Mouse (Mus musculus) cerebellum, adult 18-20 months (tissue): ENCODE measurements around the gene Ndufb10.

Source experiments
- DNase-seq, 2 experiments: peaks; one replicate each; pipeline ENCODE4 v3.0.0; 2021

Ndufb10 gene

GRCm38 (mm10) chr17:24724184-24724583, at the start of gene Ndufb10:
Gene Ndufb10 (minus strand): TSS chr17:24724478.
- peak; percentile 93 to 99 for DNase-seq

DNA sequence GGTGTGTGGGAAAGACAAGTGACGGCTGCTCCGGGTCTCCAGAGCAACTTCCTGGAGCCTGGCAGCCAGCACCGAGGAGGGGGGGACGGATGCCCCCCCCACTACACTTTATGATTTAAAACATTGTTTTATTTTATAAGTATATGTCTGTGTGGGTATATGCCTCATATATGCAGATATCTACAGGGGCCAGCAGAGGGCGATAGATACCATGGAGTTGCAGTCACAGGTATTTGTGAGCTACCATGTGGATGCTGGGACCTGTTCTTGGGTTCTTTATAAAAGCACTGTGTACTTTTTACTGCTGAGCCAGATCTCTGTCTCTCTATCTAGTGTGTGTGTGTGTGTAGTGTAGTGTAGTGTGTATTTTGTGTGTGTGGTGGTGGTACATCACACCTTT, 49.0 kb upstream of the Ndufb10 start:
- DNase-seq, result no peak

DNA sequence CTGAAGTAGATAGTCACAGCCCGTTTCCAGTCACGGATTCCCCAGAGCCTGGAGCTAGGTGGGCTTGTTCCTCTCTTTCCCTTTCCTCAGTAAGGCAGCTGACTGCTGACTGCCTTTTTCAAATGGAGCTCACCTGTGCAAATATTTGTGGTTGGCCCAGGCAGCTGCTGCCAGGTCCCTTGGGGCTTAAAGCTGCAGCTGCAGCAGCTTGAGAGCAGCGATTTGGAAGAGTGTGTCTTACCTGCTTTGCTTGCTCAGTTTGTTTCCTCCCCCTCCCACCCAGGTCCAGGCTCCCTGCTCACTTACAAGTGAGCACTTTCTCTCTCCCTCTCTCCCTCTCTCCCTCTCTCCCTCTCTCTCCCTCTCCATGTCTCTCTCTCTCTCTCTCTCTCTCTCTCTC, 44.9 kb upstream of the Ndufb10 start:
- no peak for DNase-seq

DNA sequence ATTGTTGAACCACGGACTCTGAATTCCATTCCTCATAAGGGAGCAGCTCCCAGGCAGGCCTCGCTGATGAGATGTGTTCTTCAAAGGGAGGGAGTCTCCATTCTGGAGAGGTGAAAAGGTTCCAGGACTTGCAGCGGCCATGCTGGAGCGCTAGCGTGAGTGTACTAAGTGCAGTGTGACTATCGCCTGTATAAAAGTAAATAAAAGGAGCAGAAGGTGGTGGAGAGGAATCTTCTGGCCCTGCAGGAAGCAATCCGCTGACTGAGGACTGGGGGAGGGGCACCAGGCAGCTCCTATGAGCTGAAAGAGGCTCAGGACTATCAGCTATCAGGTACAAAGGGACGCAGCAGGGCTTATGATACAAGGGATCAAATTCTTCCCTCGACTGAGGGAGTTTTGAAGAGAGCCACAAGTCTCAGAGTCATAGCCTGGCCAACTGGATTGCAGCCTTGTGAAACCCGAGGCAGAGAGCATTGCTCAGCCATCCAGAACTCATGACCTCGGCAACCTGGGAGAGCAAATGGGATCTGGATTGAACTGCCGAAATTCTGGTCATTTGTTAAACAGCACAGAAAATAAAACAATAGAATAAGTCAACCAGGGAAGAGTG, 42.1 kb upstream of the Ndufb10 start:
- no peak for DNase-seq

DNA sequence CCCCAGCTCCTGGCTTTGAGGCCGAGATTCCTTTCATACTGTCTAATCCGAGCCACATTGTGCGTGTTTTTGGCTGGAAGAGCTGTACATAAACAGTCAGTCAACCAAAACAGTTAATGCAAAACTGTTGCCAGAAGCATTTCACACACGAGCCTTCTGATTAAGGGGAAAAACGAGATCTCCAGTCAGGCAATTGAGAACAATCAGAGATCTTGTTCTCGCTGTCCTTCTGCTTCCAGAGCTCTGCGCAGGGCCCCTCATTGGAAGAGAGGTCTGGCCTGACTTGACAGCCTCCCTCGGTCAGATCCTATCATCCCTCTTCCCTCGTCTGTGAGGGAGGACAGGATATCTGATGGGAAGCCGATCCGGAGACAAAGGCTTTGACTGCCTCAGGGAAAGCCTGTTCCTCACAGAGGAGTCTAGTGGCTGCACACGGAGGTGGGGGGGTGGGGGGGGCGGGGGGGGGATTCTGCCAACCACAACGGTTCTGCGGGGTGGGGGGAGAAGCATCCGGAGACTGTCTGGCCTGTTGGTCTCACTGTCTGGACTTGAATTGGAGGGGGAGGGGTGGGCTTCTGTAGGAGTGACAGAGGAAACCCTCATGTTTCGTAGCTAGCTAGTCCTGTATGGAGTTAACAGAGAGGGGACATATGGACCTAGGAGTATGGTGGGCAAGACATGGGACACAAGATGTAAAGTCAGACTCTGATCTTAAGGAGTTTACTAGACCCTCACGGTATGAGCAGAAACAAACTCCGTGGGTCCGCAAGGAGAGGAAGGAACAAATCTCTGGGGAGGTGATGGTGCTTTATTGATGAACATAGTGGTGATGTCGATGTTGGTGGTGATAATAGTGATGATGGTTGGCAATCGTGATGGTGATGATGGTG, 41.0 kb upstream of the Ndufb10 start:
- DNase-seq, result no peak

DNA sequence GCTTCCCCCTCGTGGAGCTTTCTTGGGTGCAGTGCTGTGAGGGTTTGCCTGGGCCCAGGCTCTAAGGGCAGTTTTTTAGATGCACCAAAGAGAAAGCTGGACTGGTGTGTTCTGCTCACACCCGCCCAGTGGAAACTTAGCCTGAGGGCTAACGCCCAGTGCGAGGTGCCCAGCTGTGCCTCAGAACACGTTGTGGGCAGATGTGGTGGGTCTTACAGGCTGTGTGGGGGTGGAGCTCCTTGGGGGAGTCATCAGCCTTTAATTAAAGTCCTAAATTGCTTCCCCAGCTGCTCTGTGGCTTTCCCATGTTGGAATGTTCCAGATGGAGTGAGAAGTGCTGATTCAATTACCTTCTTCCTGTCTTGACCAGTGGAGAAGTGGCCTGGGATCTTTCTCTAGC, 36.8 kb upstream of the Ndufb10 start:
- DNase-seq, result no peak

DNA sequence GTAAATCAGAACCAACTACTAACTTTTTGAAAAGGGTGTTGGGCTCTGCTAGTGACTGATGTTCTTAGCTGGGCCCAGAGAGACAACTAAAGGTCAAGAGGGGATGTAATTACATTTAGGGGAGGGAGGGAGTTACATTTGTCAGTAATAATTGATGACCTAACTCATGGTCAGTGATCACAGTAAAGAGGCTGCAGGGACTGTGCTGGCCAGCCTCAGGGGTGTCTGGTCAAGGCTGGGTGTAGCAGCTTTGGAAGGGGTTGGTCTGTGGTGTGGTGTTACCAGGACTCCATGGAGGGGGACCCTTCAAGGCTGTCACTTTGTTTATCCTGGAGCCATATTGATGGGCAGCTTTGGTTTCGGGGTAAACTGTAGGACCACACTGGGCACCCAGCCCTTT, 33.1 kb upstream of the Ndufb10 start:
- DNase-seq, result no peak

- DNase-seq, result no peak
Measured at GRCm38 (mm10) chr17:24752415-24753394, 28.4 kb upstream of the Ndufb10 start, which contains the start of gene Hs3st6. Gene Hs3st6 (plus strand): TSS chr17:24752988.

- no peak for DNase-seq
Measured at GRCm38 (mm10) chr17:24751528-24751927, 27.2 kb upstream of the Ndufb10 start.

DNA sequence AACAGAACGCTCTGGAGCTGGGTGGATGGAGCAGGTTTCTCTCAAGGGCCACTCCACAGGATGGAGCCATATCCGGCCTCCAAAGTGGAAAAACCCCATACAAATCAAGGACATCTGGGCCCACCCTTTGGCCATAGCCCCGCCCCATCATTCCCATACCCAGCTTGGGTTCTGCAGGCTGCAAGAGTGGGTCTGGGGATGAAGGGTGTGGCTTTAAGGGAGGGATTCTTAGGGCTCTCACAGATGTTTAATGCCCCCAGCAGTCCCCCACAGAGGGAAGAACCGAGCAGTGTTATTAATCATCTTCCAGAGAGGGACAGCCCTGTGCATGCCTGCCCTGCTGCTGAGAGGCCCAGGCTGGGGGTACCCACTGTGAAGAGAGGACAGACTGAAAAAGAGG, 22.7 kb upstream of the Ndufb10 start:
- DNase-seq, result no peak

DNA sequence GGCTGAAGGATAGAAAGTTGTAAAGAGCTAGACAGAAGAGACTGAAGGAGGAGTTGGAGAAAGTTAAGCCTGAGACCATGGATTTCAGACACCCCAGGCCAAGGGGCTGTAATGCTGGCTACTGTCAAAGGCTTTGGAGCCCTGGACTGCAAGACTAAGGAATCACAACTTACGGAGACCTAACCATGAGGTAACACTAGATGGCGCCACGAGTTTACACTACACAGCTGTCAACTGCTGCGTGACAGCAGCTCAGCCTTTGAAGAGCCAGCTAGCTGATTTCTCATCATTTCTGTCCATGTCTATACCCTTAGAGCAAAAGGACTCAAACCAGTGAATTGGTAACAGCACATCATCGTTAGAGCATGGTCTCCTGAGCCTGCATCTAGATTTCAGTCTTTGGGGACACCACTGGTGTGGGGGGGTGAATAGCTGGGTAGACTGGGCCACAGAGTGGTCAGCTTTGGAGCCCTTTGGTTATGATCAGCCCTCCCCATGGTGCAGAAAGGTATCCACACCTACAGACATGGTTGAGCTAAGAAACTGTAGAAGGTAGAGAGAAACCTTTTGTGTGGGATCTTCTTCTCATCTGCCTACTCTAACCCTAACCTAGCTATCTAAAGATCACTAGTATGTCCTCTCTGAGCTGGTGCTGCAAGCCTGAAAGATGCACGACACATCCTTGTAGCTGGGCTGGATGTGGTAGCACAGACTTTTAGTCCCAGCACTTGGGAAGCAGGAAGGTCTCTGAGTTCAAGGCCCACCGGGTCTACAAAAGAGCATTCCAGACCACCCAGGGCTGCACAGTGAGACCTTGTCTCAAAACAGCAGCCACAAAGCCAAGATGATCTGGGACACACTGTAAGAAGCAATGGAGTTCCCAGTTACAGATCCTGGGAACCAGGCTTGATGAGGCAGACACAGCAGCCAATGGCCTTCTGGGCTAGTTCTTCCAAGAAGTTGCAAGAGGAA, 21.5 kb upstream of the Ndufb10 start:
- DNase-seq, result peak; percentile 70 to 77

DNA sequence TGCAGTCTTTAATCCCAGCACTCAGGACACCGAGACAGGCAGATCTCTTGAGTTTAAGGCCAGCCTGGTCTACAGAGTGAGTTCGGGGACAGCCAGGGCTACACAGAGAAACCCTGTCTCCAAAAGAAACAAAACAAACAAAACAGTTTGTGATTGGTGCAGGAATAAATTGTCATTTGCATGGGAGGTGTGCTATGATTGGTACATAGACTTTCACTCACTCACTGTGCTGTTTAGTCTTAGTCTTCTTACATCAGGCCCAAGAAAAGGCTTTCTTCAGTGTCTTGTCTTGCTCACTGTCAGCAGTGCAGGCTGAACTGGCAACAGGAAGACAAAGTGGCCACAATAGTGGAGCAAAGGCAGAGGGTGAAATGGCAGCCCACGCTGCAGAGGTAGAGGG, 20.1 kb upstream of the Ndufb10 start:
- no peak for DNase-seq

DNA sequence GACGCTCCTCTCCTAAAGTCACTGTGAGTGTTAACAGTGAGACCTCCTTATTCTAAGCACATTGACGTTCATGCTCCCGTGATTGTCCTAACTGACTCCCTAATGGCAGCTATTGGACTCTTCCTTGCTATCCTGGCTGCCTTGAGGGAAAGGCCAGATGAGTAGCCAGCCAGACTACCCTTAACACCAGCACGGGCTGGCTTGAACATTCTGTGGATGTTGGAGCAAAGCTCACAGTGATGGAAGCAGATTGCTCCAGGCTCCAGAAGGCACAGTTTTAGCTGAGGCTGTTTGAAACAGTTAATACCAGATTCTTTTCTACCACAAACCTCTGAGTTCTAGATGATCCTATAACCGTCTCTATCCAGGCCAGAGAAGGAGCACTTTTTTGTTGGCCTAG, 19.6 kb upstream of the Ndufb10 start:
- DNase-seq, result no peak

- DNase-seq, result no peak
Measured at GRCm38 (mm10) chr17:24742307-24742706, 18.0 kb upstream of the Ndufb10 start.

GRCm38 (mm10) chr17:24739926-24740325, 15.6 kb upstream of the Ndufb10 start:
- no peak for DNase-seq

- DNase-seq, result no peak
Measured at GRCm38 (mm10) chr17:24738238-24738637, 14.0 kb upstream of the Ndufb10 start.

DNA sequence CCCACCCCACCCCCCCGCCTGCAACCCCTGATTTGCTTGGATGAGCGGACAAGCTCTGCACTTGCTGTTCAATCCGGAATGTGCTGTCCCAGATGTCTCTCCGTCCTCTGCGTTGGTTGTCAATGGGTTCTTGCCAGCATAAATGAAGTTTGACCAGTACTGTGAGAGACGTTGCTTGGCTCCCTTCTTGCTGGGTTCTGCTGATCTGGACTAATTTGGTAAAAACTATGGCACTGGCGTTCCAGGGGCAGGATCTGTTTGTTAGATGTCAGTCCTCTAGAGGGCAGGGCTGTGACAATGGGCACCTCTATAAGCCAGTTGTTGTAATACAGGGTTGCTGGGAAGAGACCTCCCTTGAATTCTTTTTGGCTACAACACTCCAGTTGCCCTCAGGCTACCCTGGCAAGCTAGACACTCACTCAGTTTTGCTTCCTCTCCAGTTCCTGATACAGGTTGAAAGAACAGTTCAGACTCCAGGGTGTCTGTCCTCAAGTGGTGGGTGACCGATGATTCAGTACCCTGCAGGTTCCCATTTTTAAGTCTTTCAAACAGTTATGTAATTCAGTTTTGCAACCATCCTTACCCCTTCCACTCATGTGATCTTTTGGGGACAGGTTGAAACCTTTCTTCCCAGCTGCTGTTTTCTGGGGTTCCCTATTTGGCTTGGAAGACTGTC, 13.0 kb upstream of the Ndufb10 start:
- no peak for DNase-seq

DNA sequence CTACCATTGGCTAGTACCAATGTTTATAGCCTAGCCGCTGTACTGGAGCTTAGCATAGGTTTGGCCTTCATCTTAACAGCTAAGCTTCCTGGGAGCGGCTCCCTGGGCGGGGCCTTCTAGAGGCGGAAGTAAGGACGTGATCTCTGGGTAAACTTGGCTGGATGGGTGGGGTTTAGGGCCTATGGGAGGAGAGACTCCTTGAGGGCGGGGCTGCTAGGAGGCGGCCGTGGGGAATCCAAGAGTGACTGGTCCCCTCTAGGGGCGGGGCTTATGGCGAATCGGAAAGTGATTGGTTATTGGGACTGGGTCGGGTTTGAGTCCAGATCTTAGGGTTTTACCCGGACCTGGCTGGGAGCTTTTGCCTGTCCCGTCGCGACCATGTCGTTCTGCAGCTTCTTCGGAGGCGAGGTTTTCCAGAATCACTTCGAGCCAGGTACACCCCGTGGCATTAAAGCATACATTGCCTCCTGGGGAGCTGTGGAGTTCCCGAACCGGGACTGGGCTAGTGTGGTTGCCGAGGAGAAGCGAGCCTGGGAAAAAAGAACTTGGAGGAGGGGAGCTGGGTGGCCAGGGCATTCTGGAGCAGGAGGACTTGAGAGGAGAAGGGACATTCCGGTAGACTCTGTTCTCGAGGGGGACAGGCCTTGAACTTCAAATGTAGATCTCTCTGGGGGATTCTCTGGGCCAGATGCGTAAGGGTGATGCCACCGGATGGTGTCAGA, 12.2 kb upstream of the Ndufb10 start, which contains the start of gene Msrb1:
Gene Msrb1 (plus strand): TSS at position 313 of the 722 bp plus-strand sequence.
- peak; percentile 89 to 98 for DNase-seq

DNA sequence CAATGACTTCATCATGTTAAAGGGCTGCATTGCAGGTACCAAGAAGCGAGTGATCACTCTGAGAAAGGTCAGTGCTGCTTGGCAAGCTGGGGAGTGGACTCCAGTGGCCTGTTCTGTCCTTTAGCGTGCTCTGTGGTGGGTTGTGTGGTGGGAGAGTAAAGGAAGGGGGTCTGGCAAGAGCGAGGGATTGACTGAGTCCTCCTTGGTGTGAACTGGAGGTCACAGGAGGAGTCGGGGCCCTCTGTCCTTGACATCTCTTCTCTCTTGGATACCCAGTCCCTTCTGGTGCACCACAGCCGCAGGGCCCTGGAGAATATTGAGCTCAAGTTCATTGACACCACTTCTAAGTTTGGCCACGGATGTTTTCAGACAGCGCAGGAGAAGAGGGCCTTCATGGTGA, 11.2 kb upstream of the Ndufb10 start:
- DNase-seq, result no peak

DNA sequence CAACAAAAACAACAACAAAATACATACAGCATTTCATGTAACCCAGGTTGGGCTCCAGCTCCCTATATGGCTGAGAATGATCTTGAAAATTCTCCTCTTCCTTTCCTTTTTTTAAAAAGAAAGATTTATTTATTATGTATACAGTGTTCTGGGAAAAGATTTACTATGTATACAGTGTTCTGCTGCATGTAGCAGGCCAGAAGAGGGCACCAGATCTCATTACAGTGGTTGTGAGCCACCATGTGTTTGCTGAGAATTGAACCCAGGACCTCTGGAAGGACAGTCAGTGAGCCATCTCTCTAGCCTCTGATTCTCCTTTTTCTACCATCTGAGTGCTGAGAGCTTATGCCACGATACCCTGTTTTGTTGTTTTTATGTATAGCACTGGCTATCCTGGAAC, 10.2 kb upstream of the Ndufb10 start:
- no peak for DNase-seq
